Mouse (Mus musculus) limb, embryonic 14.5 days (tissue): ENCODE data around the gene Tubb4a. TPM values are rescaled to one million over a fixed set of nuclear protein-coding genes. Genes with fewer than 3 reads are reported as not detected.

Experiments
- ATAC-seq: fragments of 200-750 bp; cut with Nextera tagmentation; 2 replicates; pipeline ENCODE4 v1.8.0; 2017; ENCODE audit warnings: low read depth, moderate number of reproducible peaks, moderate TSS enrichment; ENCODE audit not compliant: low FRiP score
- DNase-seq: peaks from one replicate; pipeline ENCODE4 v3.0.0-alpha.2; 2015; ENCODE audit warnings: low spot score
- H3K27ac ChIP-seq: fragments of 300-500 bp; sonication (generic); replicated peaks from 2 replicates; pipeline ENCODE4 v1.5.1; 2014; ENCODE audit warnings: low read depth, mild to moderate bottlenecking, low read length, moderate library complexity, mixed read lengths
- H3K27me3 ChIP-seq: fragments of 300-500 bp; sonication (generic); 2 replicates; pipeline ENCODE4 v1.6.1; 2014; ENCODE audit warnings: low read length, mixed read lengths; ENCODE audit not compliant: control insufficient read depth, insufficient read depth
- H3K36me3 ChIP-seq: fragments of 300-500 bp; sonication (generic); 2 replicates; pipeline ENCODE4 v1.6.1; 2014; ENCODE audit warnings: mild to moderate bottlenecking, low read length, moderate library complexity, mixed read lengths; ENCODE audit not compliant: control insufficient read depth, insufficient read depth
- H3K4me1 ChIP-seq: fragments of 300-500 bp; sonication (generic); 2 replicates; pipeline ENCODE4 v1.6.1; 2014; ENCODE audit warnings: antibody characterized with exemption, low read length, mixed read lengths; ENCODE audit not compliant: control insufficient read depth, insufficient read depth
- H3K4me2 ChIP-seq: fragments of 300-500 bp; sonication (generic); replicated peaks from 2 replicates; pipeline ENCODE4 v1.6.1; 2014; ENCODE audit warnings: low read depth, mild to moderate bottlenecking, low read length, moderate library complexity; ENCODE audit not compliant: severe bottlenecking
- H3K4me3 ChIP-seq: fragments of 300-500 bp; sonication (generic); replicated peaks from 2 replicates; pipeline ENCODE4 v1.5.1; 2014; ENCODE audit warnings: low read length
- H3K9ac ChIP-seq: fragments of 300-500 bp; sonication (generic); 2 replicates; pipeline ENCODE4 v1.6.1; 2014; ENCODE audit warnings: mild to moderate bottlenecking, low read depth, low read length, moderate library complexity; ENCODE audit not compliant: severe bottlenecking
- H3K9me3 ChIP-seq: fragments of 300-500 bp; sonication (generic); 2 replicates; pipeline ENCODE4 v1.6.1; 2016; ENCODE audit warnings: low read length; ENCODE audit not compliant: control insufficient read depth
- POLR2A ChIP-seq: fragments of 200-500 bp; IDR thresholded peaks from 2 replicates; pipeline ENCODE4 v1.8.0; 2012; ENCODE audit warnings: inconsistent platforms, mild to moderate bottlenecking, moderate library complexity, borderline replicate concordance; ENCODE audit not compliant: insufficient read depth, insufficient read length; ENCODE audit errors: extremely low read depth
- WGBS: fragments of 180-500 bp; shearing (Covaris S2); extraction: QIAGEN DNeasy Blood & Tissue Kit; methylation state at CpG from one replicate; pipeline ENCODE4 v1.1.7; 2014; 5-methylcytosine and 5-hydroxymethylcytosine counted together
- polyA plus RNA-seq, 2 experiments: library from polyadenylated mRNA; depleted of rRNA in 1 of 2; stranded (reverse) in 1 of 2; unstranded in 1 of 2; fragments of >200 nt; fragmentation: Nextera tagmentation in 1 of 2; extraction: Ambion mirVana in 1 of 2; gene quantifications; 2 replicates each; pipeline versions ENCODE4 v1.2.1 to v1.2.3; 2012 to 2014

The Tubb4a gene
- polyA plus RNA-seq, 2 experiments = 8.8 to 10.3 TPM

DNA sequence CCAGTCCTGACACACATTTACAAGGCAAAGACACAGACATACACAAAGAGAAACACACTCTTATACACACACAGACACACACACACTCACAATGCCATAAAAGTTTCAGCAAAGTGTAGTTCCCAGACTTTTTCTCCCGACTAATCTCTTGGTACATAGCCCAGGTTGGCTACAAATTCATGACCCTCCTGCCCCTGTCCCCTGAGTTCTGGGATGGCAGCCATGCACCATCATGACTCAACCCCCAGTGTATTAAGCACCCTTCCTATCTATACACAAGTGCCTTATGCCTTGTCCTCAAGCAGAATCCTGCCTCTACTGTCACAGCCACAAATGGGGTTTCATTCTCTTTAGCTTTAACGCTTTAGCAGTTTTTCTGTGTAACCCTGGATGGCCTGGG lies 29.2 kb upstream of the Tubb4a start:
- 80% methylated on average over 2 of the region's 2 CpGs for whole genome bisulfite sequencing
- Histone ChIP-seq H3K4me1 (no peaks in the 10 kb centered on the region), H3K9me3 (no peaks in the 10 kb centered on the region)

DNA sequence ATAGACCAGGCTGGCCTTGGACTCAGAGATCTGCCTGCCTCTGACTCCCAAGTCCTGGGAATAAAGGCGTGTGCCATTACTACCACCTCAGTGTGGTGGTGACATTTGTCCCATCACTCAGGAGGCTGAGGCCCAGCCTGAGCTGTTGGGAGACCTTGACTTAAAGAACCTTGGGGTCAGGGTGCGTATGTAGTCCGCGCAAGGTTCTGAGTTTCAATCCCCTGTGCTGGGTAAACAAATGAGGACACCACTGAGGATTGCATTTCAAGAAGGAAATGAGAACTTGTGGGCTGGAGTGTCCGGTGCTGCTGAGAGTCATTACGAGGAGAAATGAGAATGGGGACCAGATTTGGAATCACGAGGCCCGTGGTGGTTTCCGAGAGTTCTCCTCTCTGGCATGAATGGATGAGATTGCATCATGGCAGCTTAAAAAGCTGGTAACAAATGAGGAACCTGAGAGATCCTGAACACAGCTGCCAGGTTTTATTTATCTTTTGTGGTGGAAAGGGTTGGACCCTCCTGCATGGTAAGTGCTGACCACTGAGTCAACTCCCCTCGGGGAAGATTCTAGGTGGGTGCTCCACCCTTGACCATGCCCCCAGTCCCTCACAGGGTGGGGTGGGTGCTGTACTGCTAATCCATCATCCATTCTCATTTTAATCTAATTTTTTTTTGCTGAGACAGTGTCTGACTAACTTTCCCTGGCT lies 25.3 kb upstream of the Tubb4a start:
- ATAC-seq = no peak
- WGBS = 84% methylated on average over 10 of the region's 10 CpGs

More for the DNA sequence above, 29.2 kb upstream of the Tubb4a start:
- Histone ChIP-seq H3K27ac (no peak overlapping the region), H3K9ac (no peak overlapping the region), H3K4me2 (no peak overlapping the region), H3K36me3 (no peaks in the 10 kb centered on the region), H3K27me3 (no peaks in the 10 kb centered on the region), H3K4me3 (no peak overlapping the region)
- ATAC-seq = no peak
- TF ChIP-seq POLR2A = no peak
- DNase-seq = no peak

DNA sequence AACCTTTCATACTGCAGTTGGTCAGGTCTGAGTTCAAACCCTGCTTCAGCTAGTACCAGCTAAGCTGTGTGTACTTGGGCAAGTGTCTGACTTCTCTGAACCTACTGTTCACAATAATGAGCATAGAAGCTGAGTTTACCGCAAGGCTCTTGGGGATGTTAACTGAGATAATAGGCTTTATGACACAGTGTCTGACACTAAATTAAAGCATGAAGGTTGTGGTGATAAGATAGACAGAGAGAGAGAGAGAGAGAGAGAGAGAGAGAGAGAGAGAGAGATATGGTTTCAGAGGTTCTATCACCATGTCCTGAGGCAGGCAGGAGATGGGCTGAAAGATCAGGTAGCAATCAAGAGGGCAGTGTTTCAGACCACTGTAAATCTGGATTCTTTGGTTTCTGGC lies 22.4 kb upstream of the Tubb4a start:
- 85% methylated on average over 1 of the region's 1 CpGs for WGBS
- ATAC-seq (no peak), DNase-seq (no peak)
- H3K27ac ChIP-seq = no peak overlapping the region
- no peaks in the 10 kb centered on the region for H3K36me3 ChIP-seq
- no peak overlapping the region for H3K4me2 ChIP-seq
- H3K9ac ChIP-seq = no peak overlapping the region
- no peak overlapping the region for H3K4me3 ChIP-seq
- no peak for TF ChIP-seq POLR2A
- H3K4me1 ChIP-seq = peaks cover 5% of the 10 kb centered on the region; the same call in 1 of the 2 replicates
- no peaks in the 10 kb centered on the region for H3K9me3 ChIP-seq
- H3K27me3 ChIP-seq = no peaks in the 10 kb centered on the region

More for the DNA sequence above, 25.3 kb upstream of the Tubb4a start:
- H3K9ac ChIP-seq = no peak overlapping the region
- no peaks in the 10 kb centered on the region for H3K27me3 ChIP-seq
- TF ChIP-seq POLR2A = no peak
- no peaks in the 10 kb centered on the region for H3K36me3 ChIP-seq
- no peak for DNase-seq
- no peak overlapping the region for H3K4me3 ChIP-seq
- no peaks in the 10 kb centered on the region for H3K4me1 ChIP-seq
- H3K4me2 ChIP-seq = no peak overlapping the region
- H3K9me3 ChIP-seq = no peaks in the 10 kb centered on the region
- H3K27ac ChIP-seq = no peak overlapping the region

DNA sequence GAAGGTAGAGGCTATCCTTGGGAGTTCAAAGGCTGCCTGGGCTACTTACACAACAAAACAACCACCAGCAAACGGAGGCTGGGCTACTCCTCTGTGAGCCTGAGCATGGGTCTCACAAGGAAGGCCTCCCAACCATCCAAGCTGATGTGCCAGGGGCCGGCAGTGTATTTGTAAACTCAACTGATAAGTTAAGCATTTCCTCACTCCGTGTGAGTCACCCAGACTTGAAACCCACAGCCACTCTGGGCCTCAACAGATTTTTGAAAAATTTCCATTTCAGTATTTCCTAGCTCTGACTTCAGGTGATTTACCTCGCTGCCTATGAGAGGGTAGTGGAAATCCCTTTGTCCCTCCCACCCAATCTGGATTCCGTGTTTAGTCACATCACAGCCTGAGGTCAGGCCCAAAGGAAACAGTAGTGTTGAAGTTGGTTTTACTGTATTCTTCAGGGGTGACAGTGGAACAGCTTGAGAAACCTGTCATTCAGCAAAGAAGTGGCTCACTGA lies 21.1 kb upstream of the Tubb4a start:
- WGBS = 44% methylated on average over 5 of the region's 5 CpGs
- DNase-seq = no peak
- Histone ChIP-seq H3K9ac (no peak overlapping the region), H3K4me3 (no peak overlapping the region), H3K27me3 (no peaks in the 10 kb centered on the region), H3K4me1 (peaks cover 11% of the 10 kb centered on the region), H3K27ac (no peak overlapping the region), H3K4me2 (no peak overlapping the region), H3K9me3 (no peaks in the 10 kb centered on the region), H3K36me3 (no peaks in the 10 kb centered on the region)
- no peak for ATAC-seq
- TF ChIP-seq POLR2A = no peak

DNA sequence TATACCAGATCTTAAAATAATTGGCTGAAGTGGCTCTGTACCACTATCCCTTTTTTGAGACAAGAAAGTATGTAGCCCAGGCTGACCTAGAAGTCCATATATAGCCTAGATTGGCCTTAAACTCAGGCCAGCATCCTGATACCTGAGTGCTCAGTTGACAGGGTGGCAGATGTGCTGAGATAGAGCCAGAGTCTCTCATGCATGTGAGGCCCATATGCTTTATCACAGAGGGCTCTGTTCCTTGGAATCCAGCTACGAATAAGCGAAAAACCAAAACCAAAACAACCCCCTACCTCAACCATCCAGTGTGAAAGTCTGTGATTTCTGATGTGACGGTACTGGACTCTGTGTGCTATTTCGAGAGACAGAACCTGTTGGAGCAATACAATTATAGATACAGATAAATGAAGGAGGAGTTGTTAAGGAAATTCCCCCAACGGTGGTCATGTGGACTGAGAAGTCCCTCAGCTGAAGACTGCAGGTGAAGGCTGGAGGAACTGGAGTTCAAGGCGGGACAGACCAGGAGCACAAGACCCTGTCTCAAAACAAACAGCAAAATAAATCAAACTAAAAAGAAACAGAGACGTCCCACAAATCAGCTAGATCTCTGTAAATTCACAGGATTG lies 20.6 kb upstream of the Tubb4a start:
- no peak for TF ChIP-seq POLR2A
- DNase-seq (no peak), ATAC-seq (no peak)
- Histone ChIP-seq H3K36me3 (no peaks in the 10 kb centered on the region), H3K9ac (no peak overlapping the region), H3K4me3 (no peak overlapping the region), H3K4me1 (peaks cover 11% of the 10 kb centered on the region), H3K27me3 (no peaks in the 10 kb centered on the region), H3K27ac (no peak overlapping the region), H3K9me3 (no peaks in the 10 kb centered on the region), H3K4me2 (no peak overlapping the region)
- WGBS = 77% methylated on average over 7 of the region's 7 CpGs
